Mouse (Mus musculus): ENCODE data around the gene Gkap1. TPM values are rescaled to one million over a fixed set of nuclear protein-coding genes. Genes with fewer than 3 reads are reported as not detected.

The Gkap1 gene
- polyA plus RNA-seq, 1 experiment, result 1.0 TPM

DNA sequence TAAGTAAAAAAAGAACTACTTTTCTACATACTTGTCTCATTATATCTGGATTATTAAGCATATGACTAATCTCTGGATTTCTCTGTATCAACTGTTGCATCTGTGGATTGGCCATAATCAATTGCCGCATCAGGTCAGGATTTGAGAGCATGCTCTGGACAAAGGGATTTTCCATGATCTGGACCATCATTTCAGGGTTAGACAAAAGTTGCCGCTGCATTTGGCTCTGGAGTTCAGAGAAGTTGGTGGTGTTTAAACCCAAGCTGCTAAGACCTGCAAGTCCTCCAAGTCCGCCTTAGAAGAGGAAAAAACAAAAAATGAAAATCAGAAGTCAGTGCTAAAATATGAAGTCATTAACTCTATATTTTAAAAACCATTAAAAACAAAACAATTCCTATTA lies 82.3 kb downstream of the Gkap1 start:
- Histone ChIP-seq H3K4me1 (ENCODE audit: control insufficient read depth, insufficient read depth, insufficient read length, low read length) (no peaks in the 10 kb centered on the region), H3K4me3 (ENCODE audit: low read depth, low read length) (no peak overlapping the region), H3K27ac (ENCODE audit: insufficient read depth, low read depth, low read length) (no peak overlapping the region), H3K27me3 (ENCODE audit: control insufficient read depth, insufficient read depth, low read length) (no peaks in the 10 kb centered on the region), H3K36me3 (ENCODE audit: control insufficient read depth, insufficient read depth, low read length) (peaks cover 47% of the 10 kb centered on the region)
- 96% methylated on average over 3 of the region's 3 CpGs for WGBS
- no peak for TF ChIP-seq CTCF (IDR thresholded peaks at IDR 0.05; ENCODE audit: extremely low read depth, insufficient read length, insufficient replicate concordance, low read depth, low read length)
- TF ChIP-seq POLR2A (IDR thresholded peaks at IDR 0.05; ENCODE audit: low read depth, low read length), result no peak

DNA sequence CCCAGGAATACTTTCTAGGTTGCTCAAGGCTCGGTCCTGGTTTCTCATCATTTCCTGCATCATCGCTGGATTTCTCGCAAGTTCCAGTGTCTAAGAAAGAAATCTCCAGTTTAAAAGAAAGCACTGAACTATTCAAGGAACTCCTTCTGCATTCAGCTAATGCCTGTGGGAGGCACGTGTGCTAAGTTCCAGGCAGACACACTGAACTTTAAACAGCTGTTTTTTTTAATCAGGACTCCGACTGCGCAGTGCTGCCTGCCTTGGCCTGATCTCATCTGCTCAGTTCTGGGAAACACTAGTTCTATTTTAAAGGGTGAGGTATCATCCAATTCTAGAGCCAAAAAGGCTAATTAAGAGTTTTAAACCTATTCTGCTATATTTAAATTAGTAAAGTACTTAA lies 83.4 kb downstream of the Gkap1 start:
- WGBS, result 95% methylated on average over 6 of the region's 6 CpGs
- H3K36me3 ChIP-seq (ENCODE audit: control insufficient read depth, insufficient read depth, low read length), result peaks cover 47% of the 10 kb centered on the region
- TF ChIP-seq CTCF (IDR thresholded peaks at IDR 0.05; ENCODE audit: extremely low read depth, insufficient read length, insufficient replicate concordance, low read depth, low read length) (no peak), POLR2A (IDR thresholded peaks at IDR 0.05; ENCODE audit: low read depth, low read length) (no peak)

DNA sequence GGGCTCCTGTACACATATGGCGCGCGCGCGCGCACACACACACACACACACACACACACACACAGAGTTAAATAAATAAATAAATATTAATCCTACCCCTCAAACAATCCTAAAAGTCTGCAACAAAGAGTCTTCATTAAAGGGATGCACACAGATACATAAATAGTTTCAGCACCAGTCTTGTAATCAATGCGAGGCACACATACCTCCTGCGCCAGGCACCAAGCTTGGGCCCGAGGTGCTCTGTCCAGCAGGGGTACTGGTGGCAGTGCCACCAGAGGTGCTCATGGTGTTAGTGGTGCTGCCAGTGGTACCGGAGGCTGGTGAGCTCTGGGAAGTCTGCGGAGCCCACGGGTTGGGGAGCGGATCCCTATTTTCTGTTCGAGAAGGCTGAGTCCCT lies 84.0 kb downstream of the Gkap1 start:
- no peaks in the 10 kb centered on the region for H3K4me1 ChIP-seq (ENCODE audit: control insufficient read depth, insufficient read depth, insufficient read length, low read length)
- H3K27me3 ChIP-seq (ENCODE audit: control insufficient read depth, insufficient read depth, low read length), result no peaks in the 10 kb centered on the region
- no peak for TF ChIP-seq CTCF (IDR thresholded peaks at IDR 0.05; ENCODE audit: extremely low read depth, insufficient read length, insufficient replicate concordance, low read depth, low read length)
- no peak for TF ChIP-seq POLR2A (IDR thresholded peaks at IDR 0.05; ENCODE audit: low read depth, low read length)
- H3K27ac ChIP-seq (ENCODE audit: insufficient read depth, low read depth, low read length), result no peak overlapping the region
- no peak overlapping the region for H3K4me3 ChIP-seq (ENCODE audit: low read depth, low read length)
- WGBS, result 98% methylated on average over 14 of the region's 14 CpGs
- peaks cover 51% of the 10 kb centered on the region for H3K36me3 ChIP-seq (ENCODE audit: control insufficient read depth, insufficient read depth, low read length)

More for the DNA sequence above, 83.4 kb downstream of the Gkap1 start:
- no peak overlapping the region for H3K27ac ChIP-seq (ENCODE audit: insufficient read depth, low read depth, low read length)
- H3K27me3 ChIP-seq (ENCODE audit: control insufficient read depth, insufficient read depth, low read length), result no peaks in the 10 kb centered on the region
- no peak overlapping the region for H3K4me3 ChIP-seq (ENCODE audit: low read depth, low read length)
- H3K4me1 ChIP-seq (ENCODE audit: control insufficient read depth, insufficient read depth, insufficient read length, low read length), result no peaks in the 10 kb centered on the region

DNA sequence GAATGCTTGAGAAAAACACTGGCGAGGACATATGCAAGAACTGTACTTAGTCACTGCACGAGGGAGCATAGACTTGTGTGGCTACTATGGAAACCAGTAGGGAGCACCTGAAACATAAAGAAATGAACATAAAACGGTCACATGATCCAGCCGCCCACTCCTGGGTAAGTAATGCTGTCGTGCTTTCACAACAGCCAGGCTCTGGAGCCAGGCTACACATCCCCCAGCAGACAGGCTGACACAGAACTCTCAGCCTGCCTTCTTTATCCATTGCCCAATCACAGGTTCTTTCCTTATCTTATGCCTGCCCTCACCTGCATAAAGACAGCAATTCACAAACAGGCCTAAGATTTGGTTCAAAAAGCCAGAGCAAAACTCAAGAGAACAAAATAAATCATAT lies 86.0 kb downstream of the Gkap1 start:
- no peak overlapping the region for H3K27ac ChIP-seq (ENCODE audit: insufficient read depth, low read depth, low read length)
- peaks cover 46% of the 10 kb centered on the region for H3K36me3 ChIP-seq (ENCODE audit: control insufficient read depth, insufficient read depth, low read length)
- WGBS, result 53% methylated on average over 5 of the region's 5 CpGs
- H3K27me3 ChIP-seq (ENCODE audit: control insufficient read depth, insufficient read depth, low read length), result no peaks in the 10 kb centered on the region
- no peaks in the 10 kb centered on the region for H3K4me1 ChIP-seq (ENCODE audit: control insufficient read depth, insufficient read depth, insufficient read length, low read length)
- TF ChIP-seq POLR2A (IDR thresholded peaks at IDR 0.05; ENCODE audit: low read depth, low read length), result no peak
- TF ChIP-seq CTCF (IDR thresholded peaks at IDR 0.05; ENCODE audit: extremely low read depth, insufficient read length, insufficient replicate concordance, low read depth, low read length), result no peak
- H3K4me3 ChIP-seq (ENCODE audit: low read depth, low read length), result no peak overlapping the region

DNA sequence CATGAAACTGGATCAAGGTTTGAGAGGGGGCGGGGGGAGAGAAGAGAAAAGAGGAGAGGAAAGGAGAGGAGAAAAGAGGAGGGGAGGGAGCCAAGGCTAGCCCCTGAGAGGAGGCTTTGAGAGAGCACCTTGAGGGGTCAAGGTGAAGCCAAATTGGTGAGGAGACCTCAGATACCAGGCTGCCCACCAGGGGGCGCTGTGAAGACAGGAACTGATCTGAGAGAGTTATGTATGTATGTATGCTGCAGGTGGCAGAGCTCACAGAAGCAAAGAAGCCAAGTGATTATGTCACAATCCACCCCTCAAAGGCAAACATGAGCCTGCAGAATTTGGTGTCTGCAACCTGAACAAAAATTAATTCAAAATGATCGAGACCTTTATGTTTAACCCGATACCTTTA lies 87.1 kb downstream of the Gkap1 start:
- Histone ChIP-seq H3K27me3 (ENCODE audit: control insufficient read depth, insufficient read depth, low read length) (no peaks in the 10 kb centered on the region), H3K4me1 (ENCODE audit: control insufficient read depth, insufficient read depth, insufficient read length, low read length) (no peaks in the 10 kb centered on the region), H3K4me3 (ENCODE audit: low read depth, low read length) (no peak overlapping the region), H3K27ac (ENCODE audit: insufficient read depth, low read depth, low read length) (no peak overlapping the region), H3K36me3 (ENCODE audit: control insufficient read depth, insufficient read depth, low read length) (peaks cover 44% of the 10 kb centered on the region)
- 54% methylated on average over 4 of the region's 4 CpGs for WGBS
- TF ChIP-seq POLR2A (IDR thresholded peaks at IDR 0.05; ENCODE audit: low read depth, low read length), result no peak
- TF ChIP-seq CTCF (IDR thresholded peaks at IDR 0.05; ENCODE audit: extremely low read depth, insufficient read length, insufficient replicate concordance, low read depth, low read length), result peak; percentile 95; the same call in 1 of the 2 replicates

DNA sequence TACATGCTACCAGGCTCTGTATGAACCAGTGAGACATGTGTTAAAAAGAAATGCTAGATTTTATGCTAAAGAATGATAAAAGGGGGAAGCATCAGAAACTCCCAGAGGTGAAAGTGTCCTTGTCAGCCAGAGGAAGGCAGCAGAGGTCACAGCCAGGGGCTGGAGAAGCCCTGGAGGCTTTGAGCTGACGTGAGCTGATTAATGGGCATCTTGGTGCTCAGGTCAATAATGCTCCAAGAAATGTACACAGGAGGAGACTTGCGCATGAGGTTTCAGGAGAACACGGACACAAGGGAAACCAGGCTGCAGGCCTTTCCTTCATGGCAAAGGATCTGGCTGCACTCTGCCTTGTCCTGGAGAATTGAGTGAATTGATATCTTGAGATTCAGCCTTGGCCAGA lies 87.7 kb downstream of the Gkap1 start:
- H3K36me3 ChIP-seq (ENCODE audit: control insufficient read depth, insufficient read depth, low read length), result peaks cover 44% of the 10 kb centered on the region
- 97% methylated on average over 3 of the region's 3 CpGs for WGBS

GRCm38 (mm10) chr13:58186281-58186680 lies 89.2 kb downstream of the Gkap1 start:
- Histone ChIP-seq H3K4me3 (ENCODE audit: low read depth, low read length) (no peak overlapping the region), H3K4me1 (ENCODE audit: control insufficient read depth, insufficient read depth, insufficient read length, low read length) (peaks cover 8% of the 10 kb centered on the region; the same call in 1 of the 2 replicates), H3K27ac (ENCODE audit: insufficient read depth, low read depth, low read length) (no peak overlapping the region), H3K27me3 (ENCODE audit: control insufficient read depth, insufficient read depth, low read length) (no peaks in the 10 kb centered on the region), H3K36me3 (ENCODE audit: control insufficient read depth, insufficient read depth, low read length) (peaks cover 34% of the 10 kb centered on the region)
- TF ChIP-seq CTCF (IDR thresholded peaks at IDR 0.05; ENCODE audit: extremely low read depth, insufficient read length, insufficient replicate concordance, low read depth, low read length) (no peak), POLR2A (IDR thresholded peaks at IDR 0.05; ENCODE audit: low read depth, low read length) (no peak)
- 90% methylated on average over 8 of the region's 8 CpGs for WGBS

More for the DNA sequence above, 87.7 kb downstream of the Gkap1 start:
- Histone ChIP-seq H3K27me3 (ENCODE audit: control insufficient read depth, insufficient read depth, low read length) (no peaks in the 10 kb centered on the region), H3K4me1 (ENCODE audit: control insufficient read depth, insufficient read depth, insufficient read length, low read length) (peaks cover 3% of the 10 kb centered on the region; the same call in 1 of the 2 replicates), H3K4me3 (ENCODE audit: low read depth, low read length) (no peak overlapping the region), H3K27ac (ENCODE audit: insufficient read depth, low read depth, low read length) (no peak overlapping the region)
- TF ChIP-seq CTCF (IDR thresholded peaks at IDR 0.05; ENCODE audit: extremely low read depth, insufficient read length, insufficient replicate concordance, low read depth, low read length), result no peak
- TF ChIP-seq POLR2A (IDR thresholded peaks at IDR 0.05; ENCODE audit: low read depth, low read length), result no peak

Data from small intestine, adult 2 months (tissue).